Mouse (Mus musculus): ENCODE measurements around the gene Mgea5. TPM values are rescaled to one million over a fixed set of nuclear protein-coding genes. Genes with fewer than 3 reads are reported as not detected.

Gene Mgea5
- total and polyA plus RNA-seq, 3 experiments, result 54.4 to 67.0 TPM; not detected in 1

DNA sequence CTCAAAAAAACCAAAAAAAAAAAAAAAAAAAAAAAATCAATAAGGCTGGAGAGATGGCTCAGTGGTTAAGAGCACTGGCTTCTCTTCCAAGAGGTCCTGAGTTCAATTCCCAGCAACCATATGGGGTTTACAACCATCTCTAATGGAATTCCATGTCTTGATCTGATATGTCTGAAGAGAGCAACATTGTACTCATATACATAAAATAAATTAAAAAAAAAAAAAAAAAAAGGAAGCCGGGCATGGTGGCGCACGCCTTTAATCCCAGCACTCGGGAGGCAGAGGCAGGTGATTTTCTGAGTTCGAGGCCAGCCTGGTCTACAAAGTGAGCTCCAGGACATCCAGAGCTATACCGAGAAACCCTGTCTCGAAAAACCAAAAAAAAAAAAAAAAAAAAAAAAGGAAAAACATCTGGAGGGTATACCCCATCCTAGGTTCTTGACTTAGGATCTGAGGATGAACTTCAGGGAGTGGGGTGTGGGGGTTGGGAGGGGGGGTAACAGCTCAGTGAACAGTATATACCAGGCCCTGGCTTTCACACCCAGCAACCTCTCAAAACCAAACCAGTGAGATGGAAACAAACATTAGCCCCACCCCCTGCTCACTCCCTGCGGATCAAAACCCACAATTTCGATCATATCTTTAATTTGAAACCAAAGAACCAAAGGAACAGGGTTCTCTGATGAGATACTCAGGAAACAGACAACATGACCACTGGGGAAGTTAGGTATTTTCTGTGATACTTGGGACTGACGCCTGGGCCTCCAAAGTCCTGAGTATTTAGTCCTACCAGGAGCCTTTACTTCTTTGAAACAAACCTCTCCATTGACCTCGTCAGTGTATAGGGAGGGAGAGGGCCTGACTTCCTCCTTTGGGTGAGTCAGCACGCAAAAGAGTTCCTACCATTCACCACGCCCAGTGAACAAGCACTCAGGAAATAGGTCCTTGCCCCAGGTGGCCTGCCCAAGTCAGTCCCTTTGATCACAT is 6.5 kb upstream of the Mgea5 start (continued):
- TF ChIP-seq E2F4 (IDR thresholded peaks at IDR 0.05; ENCODE audit: borderline replicate concordance, low read depth, low read length) (no peak), SMC3 (IDR thresholded peaks at IDR 0.05; ENCODE audit: low read depth, low read length) (no peak), MYB (IDR thresholded peaks at IDR 0.05; ENCODE audit: low read depth, low read length) (no peak), JUND (IDR thresholded peaks at IDR 0.05; ENCODE audit: low read depth, low read length) (0 out of 2 replicates have a peak, but pooled peaks have one; percentile 74), UBTF (IDR thresholded peaks at IDR 0.05; ENCODE audit: borderline replicate concordance, insufficient read depth, low read depth, low read length) (no peak), USF2 (IDR thresholded peaks at IDR 0.05; ENCODE audit: borderline replicate concordance in 1 of 2, insufficient read depth in 1 of 2, low read depth in 1 of 2, low read length in 2 of 2) (no peak), CTCF (IDR thresholded peaks at IDR 0.05 in 2 of 3, conservative IDR thresholded peaks at IDR 0.05 in 1 of 3; ENCODE audit: control insufficient read depth in 1 of 3, insufficient read depth in 1 of 3, low read depth in 2 of 3, low read length in 3 of 3, poor library complexity in 1 of 3, severe bottlenecking in 1 of 3) (no peak), ZMIZ1 (IDR thresholded peaks at IDR 0.05; ENCODE audit: low read depth, low read length) (peak; percentile 80; the same call in 1 of the 2 replicates), CHD1 (IDR thresholded peaks at IDR 0.05; ENCODE audit: low read depth, low read length) (0 out of 2 replicates have a peak, but pooled peaks have one; percentile 87), KAT2A (conservative IDR thresholded peaks at IDR 0.05; ENCODE audit: low read depth, low read length) (no peak), EP300 (IDR thresholded peaks at IDR 0.05; ENCODE audit: low read depth in 1 of 2, low read length in 2 of 2) (peak; percentile 71 to 80), RCOR1 (IDR thresholded peaks at IDR 0.05; ENCODE audit: low read depth, low read length) (0 out of 2 replicates have a peak, but pooled peaks have one; percentile 32), POLR2AphosphoS2 (IDR thresholded peaks at IDR 0.05; ENCODE audit: low read length) (peak; percentile 78; the same call in 1 of the 2 replicates), MAFK (IDR thresholded peaks at IDR 0.05; ENCODE audit: borderline replicate concordance, low read depth, low read length) (peak; percentile 82), ELF1 (IDR thresholded peaks at IDR 0.05; ENCODE audit: low read depth, low read length) (peak; percentile 90), POLR2AphosphoS5 (IDR thresholded peaks at IDR 0.05; ENCODE audit: borderline replicate concordance, low read depth, low read length) (peak; percentile 62; the same call in 1 of the 2 replicates), NELFE (IDR thresholded peaks at IDR 0.05; ENCODE audit: low read depth, low read length) (peak; percentile 81), ZNF384 (IDR thresholded peaks at IDR 0.05; ENCODE audit: low read depth, low read length) (peak; percentile 84), RAD21 (IDR thresholded peaks at IDR 0.05; ENCODE audit: low read depth, low read length) (no peak), TAL1 (IDR thresholded peaks at IDR 0.05; ENCODE audit: low read length) (no peak), TBP (IDR thresholded peaks at IDR 0.05; ENCODE audit: low read depth, low read length) (peak; percentile 86)

DNA sequence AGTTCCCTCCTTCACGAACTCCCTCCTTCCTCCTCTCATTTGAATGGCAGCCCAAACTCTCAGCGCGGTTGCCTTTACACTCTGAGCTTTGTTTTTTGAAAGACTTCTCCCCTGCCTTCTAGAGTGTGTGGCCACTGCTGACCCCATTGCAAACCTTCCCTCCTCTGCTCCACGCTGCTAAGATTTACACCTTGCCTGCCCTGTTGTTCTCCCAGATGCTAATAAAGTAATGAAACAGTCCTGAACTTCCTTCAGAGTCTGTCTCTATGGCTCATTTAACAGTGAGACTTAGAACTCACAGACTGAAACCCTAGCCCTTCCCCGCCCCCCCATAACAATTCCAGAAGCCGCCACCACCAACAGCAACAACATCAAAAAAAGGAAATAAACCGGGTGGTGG is 5.7 kb upstream of the Mgea5 start:
- no peaks in the 10 kb centered on the region for H3K27me3 ChIP-seq (ENCODE audit: control insufficient read depth in 1 of 2, insufficient read depth in 2 of 2, low read length in 2 of 2)
- H3K79me2 ChIP-seq (ENCODE audit: control insufficient read depth, insufficient read depth, low read length, poor library complexity), result no peaks in the 10 kb centered on the region
- TF ChIP-seq SIN3A (IDR thresholded peaks at IDR 0.05; ENCODE audit: low read length) (no peak), MYC (IDR thresholded peaks at IDR 0.05; ENCODE audit: low read depth, low read length) (no peak), MAFK (IDR thresholded peaks at IDR 0.05; ENCODE audit: borderline replicate concordance, low read depth, low read length) (no peak), MXI1 (IDR thresholded peaks at IDR 0.05; ENCODE audit: low read depth, low read length) (no peak), CTCF (IDR thresholded peaks at IDR 0.05 in 2 of 3, conservative IDR thresholded peaks at IDR 0.05 in 1 of 3; ENCODE audit: control insufficient read depth in 1 of 3, insufficient read depth in 1 of 3, low read depth in 2 of 3, low read length in 3 of 3, poor library complexity in 1 of 3, severe bottlenecking in 1 of 3) (0 out of 6 replicates have a peak, but pooled peaks of 1 of the 3 experiments have one; percentile 0), JUND (IDR thresholded peaks at IDR 0.05; ENCODE audit: low read depth, low read length) (no peak), HCFC1 (IDR thresholded peaks at IDR 0.05; ENCODE audit: low read depth, low read length) (no peak), MAZ (IDR thresholded peaks at IDR 0.05; ENCODE audit: low read depth, low read length) (no peak), TBP (IDR thresholded peaks at IDR 0.05; ENCODE audit: low read depth, low read length) (no peak), USF2 (IDR thresholded peaks at IDR 0.05; ENCODE audit: borderline replicate concordance in 1 of 2, insufficient read depth in 1 of 2, low read depth in 1 of 2, low read length in 2 of 2) (no peak), SMC3 (IDR thresholded peaks at IDR 0.05; ENCODE audit: low read depth, low read length) (no peak), CHD1 (IDR thresholded peaks at IDR 0.05; ENCODE audit: low read depth, low read length) (0 out of 2 replicates have a peak, but pooled peaks have one; percentile 33)
- peak overlapping the region; percentile 97 for H3K27ac ChIP-seq (ENCODE audit: control insufficient read depth, low read depth, low read length)
- peaks cover 0 to 30% of the 10 kb centered on the region in 2 experiments; a peak in 2 of 4 replicates for H3K36me3 ChIP-seq (ENCODE audit: control insufficient read depth in 1 of 2, insufficient read depth in 2 of 2, low read length in 2 of 2)
- H3K9ac ChIP-seq (ENCODE audit: control insufficient read depth, low read depth, low read length, poor library complexity, severe bottlenecking), result peak overlapping the region; percentile 30
- peaks cover 8 to 25% of the 10 kb centered on the region in 2 experiments for H3K4me1 ChIP-seq (ENCODE audit: control insufficient read depth in 1 of 2, insufficient read depth in 2 of 2, low read length in 2 of 2)
- peak; percentile 45 for DNase-seq (ENCODE audit: low read depth, low spot score)
- no peaks in the 10 kb centered on the region for H3K9me3 ChIP-seq (replicated peaks; ENCODE audit: insufficient read depth, low read length)
- no peak overlapping the region for H3K4me3 ChIP-seq (ENCODE audit: control insufficient read depth in 1 of 2, insufficient read depth in 1 of 2, low read depth in 2 of 2, low read length in 2 of 2)

Data from MEL (cell line).